Mouse (Mus musculus): Measurements from ENCODE around the gene Slc30a9.

The Slc30a9 gene

DNA sequence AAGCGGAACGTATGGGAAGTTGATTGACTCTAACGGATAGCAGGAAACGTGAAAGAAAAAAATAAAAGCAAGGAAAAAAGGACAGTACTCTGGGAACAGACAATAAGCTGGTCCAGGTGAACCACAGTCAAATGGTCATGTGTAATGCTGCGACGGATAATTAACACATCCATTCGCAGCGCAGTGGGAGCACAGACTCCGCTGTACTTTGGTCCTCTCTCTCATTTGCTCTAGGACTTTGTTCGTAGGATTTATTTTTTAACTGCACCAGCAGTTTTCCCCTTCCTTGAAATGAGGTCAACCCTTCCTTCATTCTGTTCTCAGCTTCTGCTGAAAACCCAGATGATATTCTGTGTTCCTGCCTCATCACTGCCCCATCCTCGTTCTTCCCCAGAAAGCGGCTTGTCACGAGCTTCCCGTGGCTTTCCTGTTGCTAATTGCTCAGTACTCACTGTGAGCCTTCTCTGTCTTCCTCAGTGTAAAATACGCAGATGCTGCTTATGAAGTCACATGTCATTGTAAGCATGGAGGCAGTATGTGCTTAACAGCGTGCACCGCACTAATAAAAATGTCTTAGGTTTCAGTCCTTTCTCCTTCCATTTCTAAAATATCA, 15.0 kb downstream of the Slc30a9 start:
- no peak for DNase-seq

DNA sequence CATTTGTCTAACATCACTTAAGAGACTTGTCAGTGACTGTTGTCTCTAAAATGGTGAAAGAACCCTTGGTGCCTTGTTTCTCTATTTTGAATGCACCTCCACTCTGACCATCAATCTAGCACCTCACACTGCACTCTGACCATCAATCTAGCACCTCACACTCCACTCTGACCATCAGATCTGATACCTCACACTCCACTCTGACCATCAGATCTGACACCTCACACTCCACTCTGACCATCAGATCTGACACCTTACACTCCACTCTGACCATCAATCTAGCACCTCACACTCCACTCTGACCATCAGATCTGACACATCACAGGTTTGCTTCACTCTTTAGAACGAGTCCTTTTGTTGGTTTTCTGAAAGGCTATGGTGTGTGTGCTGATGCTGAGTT, 17.3 kb downstream of the Slc30a9 start:
- DNase-seq: no peak

DNA sequence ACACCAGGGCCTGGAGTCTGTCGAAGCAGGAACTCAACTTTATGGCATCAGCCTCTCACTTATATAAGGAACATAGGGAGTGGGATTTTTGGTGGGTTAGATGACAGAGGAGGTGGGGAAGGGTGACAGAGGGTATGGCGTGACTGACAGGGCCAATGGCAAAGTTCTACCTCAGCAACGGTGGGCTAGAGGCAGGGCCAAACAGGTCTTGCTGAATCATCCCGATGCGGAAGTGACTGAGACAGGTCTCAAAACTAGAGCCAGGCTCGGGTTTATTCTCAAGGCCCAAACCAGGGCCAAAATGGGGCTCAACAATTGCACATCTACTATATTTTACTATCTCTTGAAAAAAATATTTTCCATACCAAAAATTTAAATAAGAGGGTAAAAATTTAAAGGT, 34.1 kb downstream of the Slc30a9 start:
- no peak for DNase-seq

DNA sequence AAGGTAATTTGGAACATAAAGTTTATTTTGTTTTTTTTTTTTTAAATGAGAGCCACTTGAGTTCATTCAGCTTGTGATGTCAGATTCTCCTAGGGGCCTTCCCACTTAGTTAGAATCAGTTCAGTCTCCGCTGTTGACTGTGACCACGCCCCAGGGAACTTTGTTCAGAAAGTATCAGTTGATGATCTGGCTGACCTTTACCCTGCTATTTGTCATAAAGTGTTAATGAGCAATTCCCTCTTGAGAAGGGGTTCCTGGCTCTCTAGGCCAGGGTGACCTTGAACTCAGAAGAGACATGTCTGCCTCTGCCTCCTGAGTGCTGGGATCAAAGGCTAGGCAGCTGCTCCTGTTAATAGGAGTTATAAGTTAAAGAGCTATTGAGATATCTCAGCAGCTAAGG, 40.3 kb downstream of the Slc30a9 start:
- no peak for DNase-seq

DNA sequence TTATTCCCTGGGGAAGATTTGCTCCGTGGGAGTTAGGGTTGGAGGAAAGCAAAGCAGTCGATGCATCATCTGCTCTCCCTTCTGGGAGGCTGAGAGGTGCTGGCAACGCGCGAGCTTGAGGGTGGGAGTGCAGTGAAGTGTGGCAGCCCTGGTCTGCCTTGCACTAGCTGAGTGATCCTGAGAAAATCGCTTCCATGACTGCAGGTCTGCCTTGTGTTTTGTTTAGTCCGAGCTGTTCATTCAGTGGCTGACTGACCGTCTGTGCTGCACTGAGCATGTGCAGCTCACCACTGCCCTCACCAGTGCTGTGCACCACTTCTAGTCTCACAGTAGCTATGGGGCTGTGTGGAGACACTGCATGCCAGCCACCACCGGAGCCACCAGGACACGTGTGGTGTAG, 42.2 kb downstream of the Slc30a9 start:
- DNase-seq: no peak

DNA sequence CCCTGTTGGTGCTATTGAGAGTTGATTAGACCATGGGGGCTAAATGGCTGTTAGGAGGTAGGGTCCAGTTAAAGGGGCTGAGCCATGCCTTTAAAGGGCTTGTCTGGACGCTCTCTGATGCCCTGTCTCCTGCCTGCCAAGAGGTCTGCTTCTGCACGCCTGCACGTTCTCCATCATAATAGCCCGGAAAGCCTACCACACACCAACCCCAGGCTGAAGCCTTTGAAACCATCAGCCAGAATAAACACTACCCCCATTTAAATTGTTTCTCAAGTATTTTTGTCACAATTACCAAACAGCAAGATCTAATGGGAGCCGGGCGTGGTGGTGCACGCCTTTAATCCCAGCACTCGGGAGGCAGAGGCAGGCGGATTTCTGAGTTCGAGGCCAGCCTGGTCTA, 55.6 kb downstream of the Slc30a9 start:
- DNase-seq: no peak

DNA sequence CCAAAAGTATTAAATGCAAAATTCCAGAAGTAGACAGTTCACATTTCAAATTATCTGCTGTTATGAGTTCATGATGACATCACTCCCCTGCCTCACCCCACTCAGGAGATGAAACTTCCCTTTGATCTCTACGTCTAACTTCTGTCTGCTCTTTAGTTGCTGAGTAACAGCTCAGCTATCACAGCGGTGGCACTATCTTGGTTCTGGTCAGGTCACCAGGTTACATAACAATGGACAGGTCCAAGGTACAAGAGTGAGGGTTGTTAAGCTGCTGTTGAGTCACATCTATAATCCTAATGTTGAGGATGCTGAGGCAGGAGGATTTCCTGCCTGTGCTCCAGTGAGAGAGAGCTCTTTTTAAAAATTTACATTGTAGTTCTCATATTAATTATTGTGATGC, 56.2 kb downstream of the Slc30a9 start:
- DNase-seq: no peak

DNA sequence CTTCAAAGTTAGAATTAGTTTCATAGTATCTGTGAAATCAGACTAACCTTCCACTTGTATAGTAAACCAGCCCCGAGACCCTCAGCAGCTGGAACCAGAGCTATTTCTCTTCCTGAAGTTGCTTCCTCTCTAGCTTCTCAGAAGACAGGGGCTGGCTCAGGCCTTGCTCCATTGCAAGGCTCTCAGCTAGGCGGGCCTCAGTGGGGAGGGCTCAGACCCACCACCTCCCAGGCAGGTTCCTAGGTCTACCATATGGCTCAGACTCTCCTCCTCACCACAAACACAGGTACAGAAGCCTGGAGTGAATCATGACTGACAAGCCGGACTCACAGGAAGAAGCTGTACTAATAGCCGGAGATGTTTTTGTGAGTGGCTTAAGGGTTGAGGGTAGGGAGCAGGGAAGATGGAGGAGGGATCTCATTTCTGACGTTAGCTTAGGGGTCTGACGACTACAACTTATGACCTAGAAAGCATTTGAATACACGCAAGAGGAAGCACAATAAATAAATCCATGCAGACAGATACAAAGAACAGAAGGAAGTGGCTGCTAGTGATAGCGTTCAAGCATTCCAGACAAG, 70.4 kb downstream of the Slc30a9 start:
- DNase-seq: no peak

DNA sequence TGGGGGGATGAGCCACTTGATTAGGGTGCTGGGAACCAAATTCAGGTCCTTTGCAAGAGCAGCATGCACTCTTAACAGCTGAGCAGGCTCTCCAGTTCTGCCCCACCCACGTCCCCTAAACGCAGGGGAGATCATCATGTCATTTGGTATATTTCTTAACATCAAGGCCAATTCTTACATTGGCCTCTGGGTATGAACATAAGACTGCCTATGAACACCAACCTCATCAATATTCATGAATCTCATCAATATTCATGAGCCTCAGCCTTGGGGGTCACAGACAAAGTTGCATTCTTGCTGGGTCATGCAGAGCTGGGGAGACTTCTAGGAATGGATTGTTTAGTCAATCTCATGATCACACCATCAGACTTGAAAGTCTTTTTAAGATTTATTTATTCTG, 74.9 kb downstream of the Slc30a9 start:
- no peak for DNase-seq

DNA sequence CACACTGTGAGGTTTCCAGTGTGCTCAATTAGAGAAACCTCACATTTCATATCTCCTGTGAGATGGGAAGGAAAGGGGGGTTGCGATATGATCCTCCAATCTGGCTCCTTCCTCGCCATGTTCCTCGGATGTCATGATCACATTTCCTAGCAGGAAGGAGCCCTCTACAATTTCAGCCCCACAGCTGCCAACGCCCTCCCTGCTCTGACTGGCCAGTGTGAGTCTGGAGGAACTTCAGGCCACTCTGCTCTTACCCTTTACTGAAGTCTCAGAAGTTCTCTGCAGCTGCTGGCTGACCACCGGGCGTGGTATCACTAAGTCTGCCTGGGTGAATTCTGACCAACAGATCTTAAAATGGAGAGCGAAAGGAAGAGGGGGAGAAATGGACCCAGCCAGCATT, 75.8 kb downstream of the Slc30a9 start:
- no peak for DNase-seq

DNA sequence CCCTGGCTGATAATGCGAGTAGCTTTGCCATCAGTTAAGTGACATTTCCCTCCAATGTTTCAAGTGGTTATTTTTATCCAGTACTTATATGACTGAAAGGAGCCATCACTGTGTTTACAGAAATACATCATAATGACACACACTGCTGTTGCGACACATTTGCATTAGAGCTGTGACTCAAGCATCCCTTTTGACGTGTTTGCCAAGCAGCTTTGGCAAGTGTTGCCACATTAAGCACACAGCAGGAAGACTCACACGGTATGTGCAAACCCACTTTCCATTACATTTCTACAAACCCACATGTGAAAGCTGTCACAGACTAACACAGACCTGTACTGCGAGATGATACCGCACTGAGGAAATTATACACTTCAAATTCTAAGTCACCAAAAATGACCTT, 87.2 kb downstream of the Slc30a9 start:
- no peak for DNase-seq

DNA sequence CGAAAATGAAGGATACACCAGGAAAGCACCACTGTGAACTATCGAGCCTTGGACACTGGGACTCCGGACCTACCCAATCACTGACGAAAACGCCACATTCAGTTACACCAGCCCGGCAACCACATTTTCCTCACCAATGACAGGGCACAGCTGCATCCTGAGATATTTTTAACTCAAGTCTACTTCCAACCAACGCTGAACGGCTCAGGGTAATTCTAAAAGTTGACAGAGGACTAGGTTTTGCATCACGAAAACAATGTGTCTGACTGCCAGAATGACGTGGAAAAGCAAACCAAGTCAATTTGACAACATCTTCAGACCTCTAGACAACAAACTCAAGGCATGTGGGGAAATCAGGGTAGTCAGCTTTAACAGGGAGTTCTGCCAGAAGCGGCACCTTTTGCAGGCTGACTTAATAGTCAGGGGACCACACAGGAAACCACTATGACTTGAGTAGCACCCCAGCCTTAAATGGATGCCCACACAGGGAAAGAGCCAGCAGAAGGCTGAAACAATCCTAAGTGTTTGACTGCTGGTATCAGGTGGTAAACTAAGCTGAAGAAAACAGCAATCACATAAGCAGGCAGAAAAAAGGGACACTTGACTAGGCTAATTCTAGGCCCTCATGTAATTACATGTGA, 88.6 kb downstream of the Slc30a9 start:
- no peak for DNase-seq

DNA sequence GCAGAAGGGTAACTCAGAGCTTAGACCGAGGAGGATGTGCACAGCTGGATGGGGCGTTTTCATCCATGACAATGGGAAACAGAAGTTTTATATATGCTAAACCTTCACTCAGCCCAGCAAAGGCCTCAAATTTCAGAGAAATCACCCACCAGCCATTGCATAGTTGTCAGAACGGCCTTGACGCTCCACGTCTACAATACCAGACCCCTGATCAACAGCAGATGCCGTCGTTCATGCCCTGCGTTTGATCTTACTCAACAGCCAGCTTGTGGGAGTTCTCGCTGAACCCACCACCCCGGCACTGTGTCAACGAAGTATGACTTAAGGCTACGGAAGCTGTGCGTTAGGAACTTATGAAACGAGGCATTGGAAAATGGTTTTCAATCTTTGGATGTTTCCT, 90.4 kb downstream of the Slc30a9 start:
- no peak for DNase-seq

DNA sequence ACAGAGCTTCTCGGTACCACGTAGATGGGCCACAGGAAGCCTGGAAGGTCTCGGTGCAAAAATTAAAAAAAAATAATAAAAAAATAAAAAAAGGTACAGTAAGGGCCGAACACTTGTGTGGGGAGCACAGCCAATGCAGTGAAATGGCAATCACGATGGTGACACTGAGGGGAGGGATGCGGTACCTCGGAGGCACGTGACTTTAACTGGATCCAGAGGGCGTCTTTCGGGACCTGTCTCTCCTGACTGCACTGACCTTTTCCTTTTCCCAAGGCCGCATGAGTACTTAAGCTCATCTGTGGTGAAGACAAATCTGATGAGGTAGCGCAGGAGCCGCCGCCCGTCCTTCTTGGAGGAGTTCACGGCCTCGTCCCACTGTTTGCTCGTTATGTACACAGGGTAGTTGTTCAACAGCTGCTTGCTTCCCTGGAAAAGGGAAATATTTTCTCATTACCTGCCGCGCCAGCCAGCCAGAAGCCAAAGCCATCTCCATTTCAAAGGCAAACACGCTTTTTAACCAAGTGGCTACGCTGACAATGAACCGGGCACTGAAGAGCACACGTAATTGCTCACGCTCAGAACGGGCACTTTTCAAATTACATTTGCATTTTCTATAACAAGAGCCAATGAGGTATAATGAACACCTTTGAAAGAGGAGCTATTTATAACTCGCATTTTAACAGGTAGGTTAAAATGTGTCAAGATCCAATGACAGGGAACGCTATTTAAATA, 93.3 kb downstream of the Slc30a9 start:
- no peak for DNase-seq

DNA sequence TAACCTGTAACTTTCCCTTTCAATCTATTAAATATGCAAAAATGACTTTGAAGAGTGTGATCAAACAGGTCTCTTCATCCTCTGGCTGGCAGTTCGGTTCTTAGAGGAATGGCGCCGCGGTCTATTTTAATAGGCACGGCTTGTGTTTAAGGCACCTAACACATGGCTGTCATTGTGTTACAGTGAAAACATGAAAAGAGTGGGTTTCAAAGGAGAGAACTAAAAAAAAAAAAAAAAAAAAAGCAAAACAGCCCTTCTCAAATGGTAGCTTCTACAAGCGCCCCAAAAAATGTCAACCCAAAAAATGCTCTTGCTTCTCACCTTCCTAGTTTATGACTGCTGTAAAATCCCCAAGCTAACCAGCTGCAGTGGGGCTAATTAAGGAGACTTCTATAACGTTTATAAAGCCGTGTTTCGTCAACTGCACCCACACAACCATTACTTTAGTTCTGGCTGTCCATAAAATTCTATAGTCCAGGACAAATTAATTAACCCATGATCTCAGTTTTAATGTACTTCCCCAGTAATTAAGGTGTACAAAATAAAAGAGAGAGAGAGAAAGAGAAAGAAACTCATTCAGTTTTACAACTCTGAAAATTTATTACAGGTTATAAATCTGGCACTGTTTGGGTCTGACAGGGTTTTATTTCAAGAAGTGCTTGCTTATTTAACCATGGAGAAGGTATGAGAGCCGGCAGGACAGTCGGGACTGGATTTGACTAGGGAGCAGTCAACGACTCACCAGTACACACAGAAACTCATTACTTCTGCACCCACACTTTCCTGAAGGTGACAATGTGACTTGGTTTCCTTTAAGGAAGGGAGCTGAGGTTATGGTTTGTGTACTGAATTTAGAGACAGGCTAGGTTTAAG, 94.1 kb downstream of the Slc30a9 start:
- DNase-seq: no peak

DNA sequence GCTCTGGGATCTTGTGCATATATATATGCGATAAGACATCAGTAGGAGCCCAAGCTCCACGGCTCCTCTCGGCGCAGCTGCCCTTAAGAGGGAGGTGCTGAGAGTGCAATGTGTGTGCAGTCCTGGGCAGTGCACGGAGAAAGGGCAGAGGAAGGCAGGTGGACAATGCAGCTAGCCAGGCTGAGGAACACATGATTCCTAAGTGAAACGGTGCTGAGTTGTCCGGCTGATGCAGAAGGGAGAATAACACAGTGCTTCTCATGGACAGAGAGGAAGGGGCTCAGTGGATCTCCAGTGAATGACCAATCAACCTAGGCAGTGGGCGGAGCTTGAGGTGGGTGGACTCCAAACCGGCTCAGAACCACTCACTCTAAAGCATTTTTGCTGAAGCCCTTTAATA, 94.9 kb downstream of the Slc30a9 start:
- no peak for DNase-seq

DNA sequence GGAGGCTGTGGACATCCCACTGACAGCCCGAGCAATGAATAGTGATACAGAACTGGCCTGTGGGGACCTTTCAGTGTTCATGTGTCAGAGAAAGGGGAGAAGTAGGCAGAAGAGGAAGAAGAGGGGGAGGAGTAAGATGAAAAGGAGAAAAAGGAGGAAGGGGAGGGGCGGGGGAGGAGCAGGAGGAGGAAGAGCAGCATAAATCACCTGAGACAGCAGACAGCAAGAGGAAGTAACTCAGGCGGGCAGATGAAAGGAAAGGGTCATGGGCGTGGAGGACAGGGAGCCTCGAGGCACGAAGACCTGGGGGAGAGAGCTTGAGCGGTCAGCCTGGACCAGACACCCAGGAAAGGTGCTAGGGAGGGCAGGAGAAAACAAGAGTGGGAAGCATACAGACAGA, 97.6 kb downstream of the Slc30a9 start:
- no peak for DNase-seq

DNA sequence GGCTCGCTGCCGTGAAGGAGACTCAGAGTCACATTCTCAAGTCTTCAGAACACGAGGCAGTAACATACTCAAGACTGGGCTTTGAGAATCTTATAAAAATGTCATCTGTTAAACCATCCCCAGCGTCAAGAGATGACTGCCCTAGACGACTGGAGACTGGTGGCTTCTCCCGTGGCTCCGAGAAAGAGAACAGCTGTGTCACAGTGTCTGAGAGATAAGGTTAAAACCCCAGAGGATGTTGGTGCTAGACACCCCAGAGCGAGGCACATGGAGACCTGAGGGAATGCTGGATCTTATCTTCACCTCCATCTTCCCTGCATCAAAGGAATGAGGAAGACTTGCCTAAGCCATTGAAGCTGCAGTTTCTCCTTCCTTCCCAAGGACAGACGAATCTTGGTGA, 98.2 kb downstream of the Slc30a9 start:
- no peak for DNase-seq
